Mouse (Mus musculus): ENCODE results near the gene Sidt1.
A peak's percentile ranks its signal among the peaks of the same experiment; 100 is the strongest.

DNA sequence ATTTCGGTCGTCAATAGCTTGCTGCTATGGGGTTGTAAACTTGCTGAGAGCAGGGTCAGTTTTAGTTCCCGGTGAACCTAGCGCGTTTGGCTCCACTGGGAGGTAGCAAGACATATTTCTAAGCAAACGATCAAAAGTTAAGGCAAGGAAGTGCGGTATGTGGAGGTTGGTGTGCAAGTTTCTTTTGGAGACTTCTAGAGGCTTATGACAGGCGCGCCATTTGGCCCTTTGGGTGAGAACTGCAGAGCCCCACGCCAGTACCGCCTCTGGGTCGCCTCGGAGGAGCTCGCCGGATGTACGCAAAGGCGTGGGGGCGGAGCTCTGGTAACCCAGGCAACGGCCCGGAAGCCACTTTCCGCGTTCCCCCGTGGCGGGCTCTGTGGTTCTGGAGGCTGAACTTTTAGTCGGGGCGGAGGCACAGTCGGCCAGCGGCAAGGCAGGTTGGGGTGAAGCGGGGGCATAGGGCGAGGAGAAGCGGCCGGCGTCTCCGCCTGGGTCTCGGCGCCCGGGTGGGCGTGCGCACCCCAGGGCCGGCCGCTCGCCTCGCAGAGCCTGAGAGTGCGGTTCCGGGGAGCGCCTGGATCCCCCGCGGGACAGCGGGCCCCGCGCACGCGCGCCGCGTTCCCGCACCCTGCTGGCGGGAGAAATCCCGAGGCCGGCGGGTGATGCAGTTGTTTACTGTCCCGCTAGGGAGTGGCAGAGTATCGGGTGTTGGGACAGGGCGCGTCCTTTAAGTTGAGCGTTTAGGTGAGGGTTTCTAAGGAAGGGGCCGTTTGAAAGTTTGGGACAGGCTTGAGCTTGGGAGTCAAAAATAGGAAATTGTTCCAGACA lies 14.3 kb upstream of the Sidt1 start, which contains the start of gene Spice1:
- TF ChIP-seq CTCF (IDR thresholded peaks at IDR 0.05; ENCODE audit: low read depth) (peak; percentile 42), EP300 (IDR thresholded peaks at IDR 0.05; ENCODE audit: low read depth) (peak; percentile 16; the same call in 1 of the 2 replicates)
